Mouse (Mus musculus) liver, embryonic 15.5 days (tissue): ENCODE data around the gene Clptm1. TPM values are rescaled to one million over a fixed set of nuclear protein-coding genes. Genes with fewer than 3 reads are reported as not detected.

Experiments
- polyA plus RNA-seq: library from polyadenylated mRNA; unstranded; fragments of >200 nt; fragmentation: Nextera tagmentation; extraction: Ambion mirVana; gene quantifications from 2 replicates; pipeline ENCODE4 v1.2.1, GENCODE M21; 2015

Clptm1 gene
- polyA plus RNA-seq, 1 experiment from 2014 or later, result 48.3 TPM

Other genes with a start within 250 kb of the Clptm1 start
- 1.2 and 1.6 TPM in 2 replicates for gene Mark4, start 206.2 kb downstream of the Clptm1 start, polyA plus RNA-seq
- gene Exoc3l2, start 201.7 kb downstream of the Clptm1 start, polyA plus RNA-seq, result 0.85 and 1.2 TPM in 2 replicates
- 0.79 and 1.1 TPM in 2 replicates for gene Bloc1s3, start 156.7 kb downstream of the Clptm1 start, polyA plus RNA-seq
- 41.2 and 42.0 TPM in 2 replicates for gene Trappc6a, start 156.6 kb downstream of the Clptm1 start, polyA plus RNA-seq
- not detected in 2 replicates for gene Nkpd1, start 147.2 kb downstream of the Clptm1 start, polyA plus RNA-seq
- 10.2 and 15.7 TPM in 2 replicates for gene Ppp1r37, start 102.0 kb downstream of the Clptm1 start, polyA plus RNA-seq
- gene Zfp296, start 87.7 kb downstream of the Clptm1 start, polyA plus RNA-seq, result 0.60 and 0.81 TPM in 2 replicates
- 79.6 and 90.9 TPM in 2 replicates for gene Gemin7, start 87.4 kb downstream of the Clptm1 start, polyA plus RNA-seq
- 12.2 and 13.4 TPM in 2 replicates for gene Clasrp, start 60.5 kb downstream of the Clptm1 start, polyA plus RNA-seq
- gene Relb, start 35.6 kb downstream of the Clptm1 start, polyA plus RNA-seq, result 1.7 TPM in 2 replicates
- gene Apoc2, start 12.9 kb upstream of the Clptm1 start, polyA plus RNA-seq, result 1,160 and 1,332 TPM in 2 replicates
- gene Gm44805, start 16.4 kb upstream of the Clptm1 start, polyA plus RNA-seq, result 22.2 and 29.1 TPM in 2 replicates
- gene Apoc4, start 16.4 kb upstream of the Clptm1 start, polyA plus RNA-seq, result 273 and 372 TPM in 2 replicates
- gene Apoc1, start 27.6 kb upstream of the Clptm1 start, polyA plus RNA-seq, result 609 and 611 TPM in 2 replicates
- gene Apoe, start 34.2 kb upstream of the Clptm1 start, polyA plus RNA-seq, result 2,704 and 3,478 TPM in 2 replicates
- gene Tomm40, start 50.4 kb upstream of the Clptm1 start, polyA plus RNA-seq, result 87.2 and 91.8 TPM in 2 replicates
- 15.2 and 19.5 TPM in 2 replicates for gene Nectin2, start 85.5 kb upstream of the Clptm1 start, polyA plus RNA-seq
- 10.3 and 11.3 TPM in 2 replicates for gene Bcam, start 106.0 kb upstream of the Clptm1 start, polyA plus RNA-seq
- 3.5 and 3.8 TPM in 2 replicates for gene Cblc, start 131.8 kb upstream of the Clptm1 start, polyA plus RNA-seq
- gene Bcl3, start 157.7 kb upstream of the Clptm1 start, polyA plus RNA-seq, result 4.7 and 5.3 TPM in 2 replicates
- gene Gm19345, start 187.0 kb upstream of the Clptm1 start, polyA plus RNA-seq, result not detected in 2 replicates
- gene Ceacam16, start 196.3 kb upstream of the Clptm1 start, polyA plus RNA-seq, result not detected in 2 replicates
- not detected in 2 replicates for gene Ceacam19, start 222.9 kb upstream of the Clptm1 start, polyA plus RNA-seq